Mouse (Mus musculus): ENCODE measurements around the gene Myt1.
"Not testable (repeated sequence)": the region's sequence is repeated elsewhere in the genome, so short reads cannot be mapped to it uniquely, and the experiment has no call there.

The Myt1 gene

GRCm38 (mm10) chr2:181781421-181781820 lies 18.3 kb downstream of the Myt1 start:
- no peak for DNase-seq (ENCODE audit: low spot score in 2 of 2)

DNA sequence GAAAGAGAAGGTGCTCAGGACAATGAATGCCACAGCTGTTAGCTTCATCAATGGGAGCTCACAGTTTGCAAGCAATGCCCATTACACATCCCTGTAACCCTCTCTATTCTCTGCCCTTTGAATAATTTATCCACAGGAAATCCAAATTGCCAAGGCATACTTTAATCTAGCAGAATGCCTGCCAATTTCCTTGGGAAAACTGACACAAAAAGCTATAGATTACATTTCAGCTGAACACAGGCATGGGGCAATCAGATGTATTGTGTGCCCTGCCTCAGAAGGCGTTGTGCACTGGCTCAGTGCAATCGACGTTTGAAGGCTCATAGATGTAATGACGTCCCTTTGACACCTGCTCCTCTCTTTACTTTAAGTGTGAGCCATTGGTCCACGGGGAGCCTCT lies 24.7 kb downstream of the Myt1 start:
- no peak for DNase-seq (ENCODE audit: low spot score in 2 of 2)

DNA sequence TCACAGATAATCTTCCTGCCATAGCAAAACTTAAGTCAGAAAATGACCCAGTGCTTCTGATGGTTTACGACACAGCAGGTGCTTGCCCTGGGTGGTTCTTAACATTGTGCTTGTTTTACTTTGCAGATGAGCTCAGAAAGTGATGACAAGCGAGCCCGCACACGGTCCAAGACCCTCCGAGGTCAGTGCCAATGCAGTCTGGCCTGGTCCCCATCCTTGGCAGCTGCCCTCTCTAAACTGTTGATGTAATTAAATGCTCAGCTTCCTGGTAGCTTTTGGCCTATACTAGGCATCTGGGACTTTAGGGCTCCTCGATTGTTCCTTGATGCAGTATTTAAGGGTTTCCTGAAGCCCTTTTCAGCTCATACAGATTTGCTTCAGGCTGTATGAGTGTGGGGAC lies 26.3 kb downstream of the Myt1 start:
- DNase-seq (ENCODE audit: low spot score in 2 of 2): no peak

DNA sequence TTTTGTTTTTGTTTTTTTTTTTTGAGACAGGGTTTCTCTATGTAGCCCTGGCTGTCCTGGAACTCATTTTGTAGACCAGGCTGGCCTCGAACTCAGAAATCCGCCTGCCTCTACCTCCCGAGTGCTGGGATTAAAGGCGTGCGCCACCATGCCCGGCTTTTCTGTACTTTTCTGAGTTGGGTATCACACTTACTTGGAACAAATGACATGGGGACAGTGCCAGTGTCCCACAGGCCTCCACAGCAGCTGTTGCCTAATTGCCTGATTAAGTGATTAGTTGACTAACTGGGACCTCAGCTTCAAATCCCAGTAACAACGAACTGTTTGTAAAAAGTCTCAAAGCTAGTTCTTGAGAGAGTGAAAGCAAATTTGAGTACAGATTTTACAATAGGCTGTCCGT lies 30.1 kb downstream of the Myt1 start:
- not testable (repeated sequence) for DNase-seq (ENCODE audit: low spot score in 2 of 2)

DNA sequence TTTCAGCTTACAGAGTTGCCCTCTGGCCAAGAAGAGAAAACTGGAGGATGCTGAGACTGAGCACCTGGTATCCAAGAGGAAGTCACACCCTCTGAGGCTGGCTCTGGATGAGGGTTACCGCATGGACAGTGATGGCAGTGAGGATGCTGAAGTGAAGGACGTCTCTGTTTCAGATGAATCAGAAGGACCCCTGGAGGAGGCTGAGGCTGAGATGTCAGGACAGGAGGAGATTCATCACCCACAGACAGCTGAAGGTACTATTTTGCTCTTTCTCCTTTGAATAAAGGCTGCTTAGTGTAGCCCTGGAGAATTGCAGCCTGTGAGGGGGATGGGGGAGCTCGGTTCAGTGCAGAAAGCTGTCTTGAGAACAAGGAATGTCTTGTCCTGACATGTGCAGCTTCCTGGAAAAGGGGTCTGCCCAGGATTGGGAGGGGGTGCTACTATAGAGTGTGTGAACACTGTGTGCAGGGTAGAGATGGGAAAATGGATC lies 32.6 kb downstream of the Myt1 start:
- DNase-seq (ENCODE audit: low spot score in 2 of 2): peak; percentile 28 to 48

DNA sequence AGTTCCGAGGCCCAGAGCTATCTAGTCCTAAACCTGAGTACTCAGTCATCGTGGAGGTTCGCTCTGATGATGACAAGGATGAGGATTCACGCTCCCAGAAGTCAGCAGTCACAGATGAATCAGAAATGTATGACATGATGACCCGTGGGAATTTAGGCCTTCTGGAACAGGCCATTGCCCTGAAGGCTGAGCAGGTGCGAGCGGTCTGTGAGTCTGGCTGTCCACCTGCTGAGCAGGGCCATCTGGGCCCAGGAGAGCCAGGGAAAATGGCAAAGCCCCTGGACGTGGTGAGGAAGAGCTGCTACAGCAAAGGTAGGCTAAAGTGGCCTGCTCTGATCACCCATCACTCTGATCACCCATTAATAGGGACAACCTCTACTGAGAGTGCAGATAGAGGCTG lies 34.5 kb downstream of the Myt1 start:
- DNase-seq (ENCODE audit: low spot score in 2 of 2): no peak

DNA sequence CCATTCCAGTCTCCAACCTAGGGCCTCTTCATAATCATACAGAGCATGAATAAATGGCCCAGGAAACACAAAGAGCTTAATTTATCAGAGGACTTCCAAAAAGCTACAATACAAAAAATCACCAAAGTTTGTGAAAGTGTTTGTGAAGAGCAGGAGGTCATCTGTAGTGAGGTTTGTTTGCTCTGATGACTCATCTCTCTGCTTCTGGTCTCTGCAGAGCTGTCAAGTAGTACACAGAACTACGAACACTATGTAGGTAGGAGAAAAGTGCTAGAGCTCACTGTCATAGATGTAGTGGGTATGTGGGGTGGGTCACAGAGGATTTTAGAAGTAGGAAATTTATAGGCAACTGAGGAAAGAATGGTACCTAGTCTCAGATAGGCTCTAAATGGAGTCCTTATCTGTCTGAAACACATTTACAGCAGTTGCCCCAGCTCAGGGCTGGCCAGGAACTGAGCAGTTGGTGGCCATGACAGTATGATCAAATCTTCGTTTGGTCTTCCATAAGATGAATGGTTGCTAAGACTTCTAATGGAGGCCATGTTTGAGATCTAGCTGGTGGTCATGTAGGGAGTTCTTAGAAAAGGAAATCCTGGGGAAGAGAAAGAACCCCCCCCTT lies 66.0 kb downstream of the Myt1 start:
- DNase-seq (ENCODE audit: low spot score in 2 of 2): no peak

GRCm38 (mm10) chr2:181832745-181833144 lies 69.6 kb downstream of the Myt1 start:
- DNase-seq (ENCODE audit: low spot score in 2 of 2): no peak

DNA sequence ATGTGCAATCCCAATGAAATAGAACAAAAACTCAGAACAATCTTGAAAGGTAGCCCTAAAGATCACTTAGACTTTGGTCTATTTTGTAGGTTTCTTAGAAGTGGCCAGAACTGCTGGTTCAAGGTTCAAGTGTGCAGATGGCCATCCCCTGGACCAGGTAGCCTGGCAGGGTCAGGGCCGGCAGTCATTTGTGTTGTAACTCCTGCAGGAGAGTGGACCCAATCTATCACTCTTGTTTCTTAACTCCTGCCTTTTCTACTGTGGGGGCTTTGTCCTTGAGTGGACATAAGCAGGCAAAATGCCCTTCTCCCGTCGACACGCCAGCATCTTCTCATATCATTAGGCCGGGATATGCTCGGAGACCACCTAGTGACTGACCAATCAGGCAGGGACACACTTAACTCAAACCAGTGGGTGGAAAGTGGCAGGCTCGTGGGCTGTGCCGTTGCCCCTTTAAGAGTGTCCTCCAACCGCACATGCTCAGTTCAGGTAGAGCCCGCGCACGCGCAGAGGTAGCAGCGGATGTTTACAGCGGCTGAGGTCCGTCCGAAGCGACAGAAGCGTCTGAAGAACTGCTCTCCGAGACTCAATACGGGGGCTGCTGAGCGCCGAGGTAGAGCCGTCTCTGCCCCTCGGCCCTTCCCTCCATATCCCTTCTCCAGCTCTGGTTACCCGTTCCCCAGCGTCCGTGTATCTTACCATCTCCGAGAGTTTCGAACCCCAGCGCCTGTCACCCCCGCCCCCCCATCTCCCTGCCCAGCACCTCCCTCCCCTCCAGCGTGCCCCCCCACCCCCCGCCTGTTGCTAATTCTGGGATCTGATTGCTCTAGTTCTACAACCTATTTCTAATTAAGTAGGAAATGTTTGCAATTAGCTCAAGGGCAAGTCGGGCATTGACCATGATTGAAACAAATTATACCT lies 74.5 kb downstream of the Myt1 start, which contains the start of gene Pcmtd2:
Gene Pcmtd2, plus strand, starts transcription at position 483 of the 921 bp plus-strand sequence.
- DNase-seq (ENCODE audit: low spot score in 2 of 2): peak; percentile 85 to 88

- no peak for DNase-seq (ENCODE audit: low spot score in 2 of 2)
Measured at GRCm38 (mm10) chr2:181838293-181838680, 75.2 kb downstream of the Myt1 start.

GRCm38 (mm10) chr2:181845709-181846394 lies 82.7 kb downstream of the Myt1 start:
- no peak for DNase-seq (ENCODE audit: low spot score in 2 of 2)

GRCm38 (mm10) chr2:181863791-181864535 lies 100.8 kb downstream of the Myt1 start, which contains the start of gene Polr3k:
Gene Polr3k (plus strand): TSS chr2:181864337.
- DNase-seq (ENCODE audit: low spot score in 2 of 2): peak; percentile 95 to 96

GRCm38 (mm10) chr2:181864536-181864860 lies 101.4 kb downstream of the Myt1 start:
- no peak for DNase-seq (ENCODE audit: low spot score in 2 of 2)

- DNase-seq (ENCODE audit: low spot score in 2 of 2): peak; percentile 18 to 70
Measured at GRCm38 (mm10) chr2:181866931-181867330, 103.8 kb downstream of the Myt1 start.

GRCm38 (mm10) chr2:181871039-181871438 lies 107.9 kb downstream of the Myt1 start:
- DNase-seq (ENCODE audit: low spot score in 2 of 2): no peak

Measured in frontal cortex, postnatal 14 days (tissue).